Mouse (Mus musculus) embryonic facial prominence, embryonic 10.5 days (tissue): ENCODE data around the gene Bpi. TPM values are rescaled to one million over a fixed set of nuclear protein-coding genes. Genes with fewer than 3 reads are reported as not detected.

Experiments used
- DNase-seq: peaks from one replicate; pipeline ENCODE4 v3.0.0-alpha.2; 2017; ENCODE audit warnings: low spot score
- H3K27ac ChIP-seq: fragments of 300-500 bp; sonication (generic); replicated peaks from 2 replicates; pipeline ENCODE4 v1.5.1; 2016; ENCODE audit warnings: mild to moderate bottlenecking
- H3K27me3 ChIP-seq: fragments of 300-500 bp; sonication (generic); replicated peaks from 2 replicates; pipeline ENCODE4 v1.6.1; 2016; ENCODE audit warnings: low read depth, mild to moderate bottlenecking; ENCODE audit not compliant: poor library complexity, severe bottlenecking
- H3K36me3 ChIP-seq: fragments of 300-500 bp; sonication (generic); replicated peaks from 2 replicates; pipeline ENCODE4 v1.6.1; 2016; ENCODE audit warnings: mild to moderate bottlenecking, moderate library complexity
- H3K4me1 ChIP-seq: fragments of 300-500 bp; sonication (generic); 2 replicates; pipeline ENCODE4 v1.6.1; 2016
- H3K4me3 ChIP-seq: fragments of 300-500 bp; sonication (generic); 2 replicates; pipeline ENCODE4 v1.5.1; 2016; ENCODE audit warnings: mild to moderate bottlenecking, moderate library complexity
- H3K9me3 ChIP-seq: fragments of 300-500 bp; sonication (generic); 2 replicates; pipeline ENCODE4 v1.6.1; 2016; ENCODE audit warnings: mild to moderate bottlenecking
- WGBS: fragments of 180-500 bp; shearing (Covaris S2); methylation state at CpG from one replicate; pipeline ENCODE4 v1.1.7; 2016; 5-methylcytosine and 5-hydroxymethylcytosine counted together
- polyA plus RNA-seq: library from polyadenylated mRNA; unstranded; fragments of >200 nt; fragmentation: Nextera tagmentation; extraction: Ambion mirVana; gene quantifications from 2 replicates; pipeline ENCODE4 v1.2.1, GENCODE M21; 2016

Bpi gene
- polyA plus RNA-seq = not detected in 2 replicates

DNA sequence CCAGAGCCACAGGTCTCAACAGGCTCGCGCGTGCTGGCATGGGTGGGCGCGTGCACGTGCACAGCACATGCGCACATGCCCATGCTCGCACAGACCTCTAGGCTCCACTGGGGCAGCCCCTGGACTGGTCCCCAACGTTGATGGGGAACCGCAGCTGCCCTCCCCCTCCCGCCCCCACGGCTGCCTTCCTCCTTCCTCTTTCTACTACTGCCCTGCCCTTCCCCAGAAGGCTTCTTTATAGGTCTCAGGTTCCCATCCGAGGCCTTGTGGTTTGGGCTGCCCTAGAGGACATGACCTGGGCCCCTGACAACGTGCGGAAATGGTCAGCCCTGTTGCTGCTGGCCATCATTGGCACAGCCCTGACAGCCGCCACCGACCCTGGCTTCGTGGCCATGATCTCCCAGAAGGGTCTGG lies at the start of gene Bpi:
TSS of gene Bpi (plus strand) at position 90 of the 414 bp plus-strand sequence.
- Histone ChIP-seq H3K36me3 (no peaks in the 10 kb centered on the region), H3K27ac (peak within 1 kb of the TSS; percentile 52), H3K27me3 (peaks cover 17% of the 10 kb centered on the region), H3K4me1 (peaks cover 30% of the 10 kb centered on the region), H3K4me3 (0 out of 2 replicates have a peak within 1 kb of the TSS, but pooled peaks have one; percentile 11), H3K9me3 (no peaks in the 10 kb centered on the region)
- peak; percentile 46 for DNase-seq
- 61% methylated on average over 18 of the region's 18 CpGs for WGBS

DNA sequence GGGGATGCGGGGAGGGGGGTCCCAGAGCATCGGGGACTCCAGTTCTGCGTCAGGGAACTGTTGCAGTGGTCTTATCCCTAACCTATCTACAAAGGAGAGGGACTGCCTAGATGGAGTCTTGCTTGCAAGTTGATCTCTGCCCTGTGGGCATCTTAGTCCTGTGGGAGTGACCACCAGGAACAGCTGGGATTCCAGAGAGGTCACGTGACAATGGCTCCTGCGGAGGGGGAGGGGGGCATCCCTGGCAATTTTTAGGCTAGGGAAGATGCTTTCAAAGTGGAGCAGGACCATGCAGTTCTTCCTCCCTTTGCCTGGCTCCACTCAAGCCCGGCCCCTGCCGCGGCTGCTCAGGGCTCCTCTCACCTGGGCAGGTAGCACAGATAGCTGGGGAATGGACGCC lies 48.1 kb upstream of the Bpi start:
- peaks cover 29% of the 10 kb centered on the region for H3K4me1 ChIP-seq
- peak; percentile 62 for DNase-seq
- peak overlapping the region; percentile 20; the same call in 1 of the 2 replicates for H3K27ac ChIP-seq
- WGBS = 41% methylated on average over 9 of the region's 9 CpGs
- H3K9me3 ChIP-seq = no peaks in the 10 kb centered on the region
- peaks cover 6% of the 10 kb centered on the region; the same call in 1 of the 2 replicates for H3K27me3 ChIP-seq
- H3K4me3 ChIP-seq = peak overlapping the region; percentile 4; the same call in 1 of the 2 replicates
- H3K36me3 ChIP-seq = no peaks in the 10 kb centered on the region

DNA sequence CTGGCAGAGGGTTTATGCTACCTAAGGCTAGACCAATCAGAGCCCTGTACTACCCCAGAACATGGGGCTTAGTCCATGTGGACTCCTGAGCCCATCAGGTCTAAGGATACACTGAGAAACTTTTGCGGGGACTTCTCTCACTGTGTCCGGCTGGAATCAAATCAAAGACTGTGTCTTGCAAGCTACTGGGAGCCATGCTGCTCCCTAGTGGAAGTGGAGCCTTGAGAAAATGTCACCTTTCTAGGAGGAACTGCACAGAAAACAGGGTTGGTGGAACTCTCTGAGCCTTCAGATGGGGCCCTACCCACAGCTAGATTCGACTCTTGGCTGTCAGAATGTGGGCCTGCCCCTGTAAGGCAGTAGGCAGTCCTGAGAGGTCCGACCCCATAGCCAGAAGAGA lies 47.4 kb upstream of the Bpi start:
- H3K4me3 ChIP-seq = peak overlapping the region; percentile 31; the same call in 1 of the 2 replicates
- no peaks in the 10 kb centered on the region for H3K36me3 ChIP-seq
- H3K27me3 ChIP-seq = peaks cover 6% of the 10 kb centered on the region; the same call in 1 of the 2 replicates
- peaks cover 35% of the 10 kb centered on the region for H3K4me1 ChIP-seq
- no peak for DNase-seq
- H3K9me3 ChIP-seq = no peaks in the 10 kb centered on the region
- 49% methylated on average over 4 of the region's 4 CpGs for WGBS
- H3K27ac ChIP-seq = no peak overlapping the region; the same call in 1 of the 2 replicates

DNA sequence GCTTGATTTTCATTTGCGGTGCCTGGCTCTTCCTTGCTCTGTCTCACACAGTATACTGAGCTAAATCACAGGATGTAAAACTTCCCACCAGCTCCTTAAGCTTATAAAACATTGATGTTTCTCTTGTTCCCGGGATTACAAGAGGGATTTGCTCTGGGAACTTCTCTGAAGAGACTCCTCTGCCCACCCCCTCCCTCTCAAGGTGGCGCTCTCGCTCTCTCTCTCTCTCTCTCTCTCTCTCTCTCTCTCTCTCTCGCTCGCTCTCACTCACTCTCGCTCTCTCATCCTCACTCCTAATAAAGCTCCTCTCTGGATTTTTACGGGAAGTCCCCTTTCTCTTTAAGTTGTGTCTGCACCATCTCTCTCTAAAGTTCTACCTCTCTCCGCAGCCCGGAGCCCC lies 46.9 kb upstream of the Bpi start:
- H3K27ac ChIP-seq = no peak overlapping the region; the same call in 1 of the 2 replicates
- WGBS = 27% methylated on average over 10 of the region's 10 CpGs
- H3K36me3 ChIP-seq = no peaks in the 10 kb centered on the region
- DNase-seq = peak; percentile 37
- peaks cover 6% of the 10 kb centered on the region; the same call in 1 of the 2 replicates for H3K27me3 ChIP-seq
- H3K4me1 ChIP-seq = peaks cover 38% of the 10 kb centered on the region
- peak overlapping the region; percentile 31 for H3K4me3 ChIP-seq
- H3K9me3 ChIP-seq = no peaks in the 10 kb centered on the region

DNA sequence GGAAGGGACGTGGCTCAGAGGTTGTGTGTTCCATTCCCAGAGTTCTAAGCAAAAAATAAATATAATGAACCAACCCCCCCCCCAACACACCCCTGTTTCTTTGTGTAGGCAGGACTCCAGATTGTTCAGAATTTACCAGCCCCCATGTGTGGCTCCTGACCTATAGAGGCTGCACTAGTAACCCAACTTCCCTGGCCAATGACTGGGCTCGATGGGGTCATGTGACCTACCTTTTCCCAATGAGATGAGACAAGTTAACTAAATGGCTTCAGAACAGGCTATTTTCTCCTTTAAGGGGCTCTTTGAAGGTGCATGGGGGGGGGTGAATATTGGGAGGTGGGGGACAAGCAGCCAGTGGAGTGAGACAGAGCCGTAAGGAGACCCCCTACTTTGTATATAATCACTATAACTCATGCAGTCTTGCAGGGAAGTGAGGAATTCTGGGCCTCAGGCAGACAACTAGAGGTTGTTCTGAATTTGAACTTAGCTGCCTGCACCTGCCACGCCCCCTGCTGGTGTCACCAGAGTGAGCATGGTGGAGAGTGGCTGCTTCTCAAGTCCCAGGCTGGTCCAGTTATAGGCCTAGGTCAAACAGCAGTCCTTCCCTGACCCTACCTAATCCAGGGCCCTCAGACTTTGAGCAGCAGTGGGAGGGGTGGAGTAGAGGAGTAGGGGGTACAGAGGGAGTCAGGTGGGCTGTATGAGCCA lies 46.0 kb upstream of the Bpi start:
- Histone ChIP-seq H3K9me3 (no peaks in the 10 kb centered on the region), H3K4me3 (peak overlapping the region; percentile 31), H3K27ac (no peak overlapping the region; the same call in 1 of the 2 replicates), H3K36me3 (0 out of 2 replicates have a peak, but pooled peaks cover 3% of the 10 kb centered on the region), H3K27me3 (peaks cover 6% of the 10 kb centered on the region; the same call in 1 of the 2 replicates), H3K4me1 (peaks cover 38% of the 10 kb centered on the region)
- WGBS = 69% methylated on average over 4 of the region's 4 CpGs
- peak; percentile 42 for DNase-seq

DNA sequence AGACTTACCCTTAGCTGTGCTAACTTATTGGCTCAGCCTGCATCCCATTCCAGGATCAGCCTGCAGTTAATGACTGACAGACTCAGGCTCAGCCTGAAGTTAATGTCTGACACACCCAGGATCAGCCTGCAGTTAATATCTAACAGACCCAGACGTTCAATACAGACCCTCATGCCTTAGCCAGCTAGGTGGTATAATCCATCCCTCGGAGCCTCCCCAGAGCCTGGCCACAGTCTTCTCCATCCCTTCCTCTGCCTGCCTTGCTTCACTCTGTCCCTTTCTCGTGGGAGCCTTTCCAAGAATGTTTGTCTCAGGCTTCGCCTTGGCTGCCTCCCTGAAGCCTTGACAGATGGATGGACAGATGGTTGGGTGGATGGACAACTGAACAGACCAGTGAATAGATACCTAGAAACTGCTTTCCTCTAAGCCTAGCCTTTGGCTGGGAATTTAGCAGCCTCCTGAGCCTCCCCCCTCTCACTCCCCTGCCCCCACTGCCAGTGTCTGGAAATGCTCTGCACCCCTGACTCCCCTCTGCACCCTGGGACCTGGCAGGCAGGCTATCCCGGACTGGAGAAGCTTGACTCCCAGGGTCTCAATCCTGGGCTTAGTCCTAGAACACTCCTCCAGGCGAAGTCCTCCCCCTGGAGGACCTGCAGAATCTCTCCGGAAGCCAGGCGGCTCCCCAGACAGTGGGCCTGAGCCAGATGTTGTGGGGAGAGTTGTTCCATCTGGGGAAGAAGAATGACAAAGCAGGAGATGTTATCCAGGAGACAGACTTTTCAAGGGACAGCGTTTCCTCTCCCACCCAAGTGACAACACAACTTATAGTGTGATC lies 42.4 kb upstream of the Bpi start:
- peaks cover 23% of the 10 kb centered on the region for H3K4me1 ChIP-seq
- no peak overlapping the region for H3K27ac ChIP-seq
- DNase-seq = no peak
- no peak overlapping the region for H3K4me3 ChIP-seq
- 63% methylated on average over 9 of the region's 9 CpGs for WGBS
- H3K9me3 ChIP-seq = no peaks in the 10 kb centered on the region
- 0 out of 2 replicates have a peak, but pooled peaks cover 3% of the 10 kb centered on the region for H3K36me3 ChIP-seq
- H3K27me3 ChIP-seq = no peaks in the 10 kb centered on the region

DNA sequence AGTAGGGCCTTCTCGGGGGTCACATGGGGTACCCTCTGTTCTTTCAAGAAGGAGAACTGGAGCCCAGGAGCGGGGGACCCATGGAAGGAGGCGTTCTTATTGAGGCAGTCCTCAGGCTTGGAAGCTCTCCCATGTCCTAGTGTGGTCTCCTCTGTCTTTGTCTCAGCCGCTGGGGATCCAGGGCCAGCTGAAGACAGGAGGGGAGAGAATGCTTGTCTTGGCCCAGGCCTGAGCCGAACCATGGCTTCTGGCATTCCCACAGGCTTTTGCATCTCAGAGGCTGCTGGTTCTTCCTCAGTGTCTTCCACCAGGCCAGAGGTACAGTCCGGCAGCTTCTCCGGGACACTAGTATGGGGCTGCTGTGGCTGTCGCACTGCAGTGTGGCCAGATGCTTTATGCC lies 41.4 kb upstream of the Bpi start:
- Histone ChIP-seq H3K4me3 (no peak overlapping the region), H3K27me3 (no peaks in the 10 kb centered on the region), H3K4me1 (peaks cover 13% of the 10 kb centered on the region), H3K27ac (no peak overlapping the region), H3K9me3 (no peaks in the 10 kb centered on the region), H3K36me3 (0 out of 2 replicates have a peak, but pooled peaks cover 3% of the 10 kb centered on the region)
- DNase-seq = no peak
- 86% methylated on average over 8 of the region's 8 CpGs for WGBS

DNA sequence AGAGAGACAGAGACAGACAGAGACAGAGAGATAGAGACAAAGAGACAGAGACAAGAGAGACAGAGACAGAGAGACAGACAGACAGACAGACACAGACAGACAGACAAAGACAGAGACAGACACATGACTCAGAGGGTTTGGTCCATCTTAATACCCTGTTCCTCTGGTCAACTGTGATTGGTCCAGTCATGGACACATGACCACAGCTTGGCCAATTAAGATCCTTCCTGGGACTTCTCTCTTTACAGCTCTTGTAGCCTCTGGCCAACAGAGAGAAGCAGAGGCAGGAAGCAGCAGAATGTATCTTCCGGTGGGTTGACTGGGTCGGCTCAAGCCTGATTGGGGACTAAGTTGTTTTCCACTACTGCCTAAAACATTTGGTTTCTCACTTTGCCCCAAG lies 38.3 kb upstream of the Bpi start:
- DNase-seq = no peak
- no peak overlapping the region for H3K27ac ChIP-seq
- peaks cover 14% of the 10 kb centered on the region for H3K4me1 ChIP-seq
- H3K9me3 ChIP-seq = no peaks in the 10 kb centered on the region
- no peaks in the 10 kb centered on the region for H3K27me3 ChIP-seq
- 89% methylated on average over 2 of the region's 2 CpGs for WGBS
- H3K4me3 ChIP-seq = no peak overlapping the region
- 0 out of 2 replicates have a peak, but pooled peaks cover 3% of the 10 kb centered on the region for H3K36me3 ChIP-seq

DNA sequence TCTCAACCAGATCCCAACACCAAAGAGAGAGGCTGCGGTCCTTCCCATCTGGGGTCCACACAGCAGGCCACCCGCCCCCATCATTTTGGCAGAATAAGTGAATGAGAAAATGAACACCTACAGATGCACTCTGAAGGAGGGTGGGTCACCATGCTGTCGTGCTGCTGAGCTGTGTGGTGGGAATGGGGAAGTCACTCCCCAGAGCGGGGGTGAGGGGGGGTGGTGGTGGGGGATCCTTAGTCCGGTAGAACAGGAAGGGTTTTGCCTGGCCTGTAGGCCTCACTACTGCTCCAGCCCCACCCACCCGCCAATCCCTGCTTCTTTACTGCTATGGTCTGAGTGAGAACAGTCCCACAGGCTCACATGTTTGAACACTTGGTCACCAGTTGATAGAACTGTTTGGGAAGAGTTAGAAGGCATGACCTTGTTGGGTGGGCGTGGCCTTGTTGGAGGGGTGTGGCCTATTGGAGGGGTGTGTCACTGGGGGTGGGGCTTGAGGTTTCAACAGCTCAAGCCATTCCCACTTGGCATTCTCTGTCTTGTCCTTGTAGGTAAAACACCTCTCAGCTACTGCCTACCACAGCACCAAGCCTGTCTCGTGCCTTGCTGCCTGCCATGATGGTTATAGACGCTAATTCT lies 36.3 kb upstream of the Bpi start:
- Histone ChIP-seq H3K36me3 (0 out of 2 replicates have a peak, but pooled peaks cover under 1% of the 10 kb centered on the region), H3K4me1 (peaks cover 4% of the 10 kb centered on the region; the same call in 1 of the 2 replicates), H3K9me3 (no peaks in the 10 kb centered on the region), H3K27ac (no peak overlapping the region), H3K4me3 (no peak overlapping the region), H3K27me3 (0 out of 2 replicates have a peak, but pooled peaks cover 3% of the 10 kb centered on the region)
- no peak for DNase-seq
- 85% methylated on average over 9 of the region's 9 CpGs for WGBS

DNA sequence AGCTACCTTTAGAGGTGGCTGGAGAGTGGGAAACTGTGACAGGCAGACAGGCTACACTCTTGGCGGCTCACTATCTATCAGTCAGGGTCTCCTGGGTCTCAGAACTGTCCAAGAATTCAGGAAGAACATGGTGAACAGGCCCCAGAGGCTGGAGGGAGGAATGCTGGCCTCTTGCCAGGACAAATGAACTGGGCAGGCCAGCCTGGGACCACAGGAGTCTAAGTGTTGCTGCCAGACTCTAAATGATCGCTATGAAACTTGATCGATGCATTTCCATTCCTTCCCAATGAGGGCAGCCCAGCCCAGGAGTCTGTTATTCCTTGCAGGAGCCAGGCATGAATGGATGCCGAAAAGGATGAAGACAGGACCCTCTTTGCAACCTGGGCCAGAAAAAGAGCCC lies 35.2 kb upstream of the Bpi start:
- Histone ChIP-seq H3K4me1 (peaks cover 4% of the 10 kb centered on the region; the same call in 1 of the 2 replicates), H3K36me3 (no peaks in the 10 kb centered on the region), H3K27me3 (peaks cover 12% of the 10 kb centered on the region), H3K4me3 (no peak overlapping the region), H3K9me3 (no peaks in the 10 kb centered on the region), H3K27ac (no peak overlapping the region)
- 77% methylated on average over 4 of the region's 4 CpGs for WGBS
- no peak for DNase-seq

DNA sequence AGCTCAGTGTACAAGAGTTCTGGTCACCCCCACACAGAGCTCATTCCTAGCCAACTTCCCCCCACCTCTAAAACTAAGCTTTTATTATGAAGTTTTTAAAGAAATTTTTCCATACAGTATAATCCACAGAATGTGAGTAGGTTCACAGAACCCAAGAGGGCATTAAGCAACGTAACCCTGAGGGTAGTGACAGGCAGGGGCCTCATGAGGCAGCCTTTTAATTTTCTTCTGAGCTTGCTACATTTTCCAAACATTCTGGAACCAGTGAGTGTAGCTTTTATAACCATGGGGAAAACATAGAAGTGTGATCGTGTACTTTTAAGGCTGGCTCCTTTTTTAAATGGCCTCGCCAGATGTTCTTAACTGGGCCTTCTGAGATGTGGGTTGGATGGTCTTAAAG lies 34.4 kb upstream of the Bpi start:
- WGBS = 80% methylated on average over 3 of the region's 3 CpGs
- H3K4me1 ChIP-seq = peaks cover 10% of the 10 kb centered on the region
- peaks cover 20% of the 10 kb centered on the region for H3K27me3 ChIP-seq
- no peak for DNase-seq
- H3K9me3 ChIP-seq = no peaks in the 10 kb centered on the region
- H3K27ac ChIP-seq = no peak overlapping the region
- no peaks in the 10 kb centered on the region for H3K36me3 ChIP-seq
- H3K4me3 ChIP-seq = no peak overlapping the region

DNA sequence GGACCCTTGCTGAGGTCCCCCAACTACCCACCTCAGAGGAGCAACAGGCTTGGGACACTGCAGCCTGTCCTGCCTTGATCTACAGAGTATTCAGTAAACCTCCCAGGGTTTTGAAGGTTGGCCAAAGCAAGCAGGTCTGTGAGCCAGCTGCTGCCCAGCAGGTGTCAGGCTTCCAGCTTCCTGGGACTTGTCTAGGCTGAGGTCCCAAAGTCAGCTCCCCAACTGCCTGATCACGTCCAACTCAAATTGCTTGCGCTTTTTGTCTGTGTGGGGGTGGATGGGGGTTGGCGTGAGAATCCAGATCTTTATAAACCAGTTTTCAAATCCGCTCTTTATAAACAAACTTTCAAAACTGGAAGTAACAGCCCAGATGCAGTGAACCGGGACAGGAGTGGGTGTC lies 32.6 kb upstream of the Bpi start:
- Histone ChIP-seq H3K36me3 (no peaks in the 10 kb centered on the region), H3K4me1 (peaks cover 24% of the 10 kb centered on the region), H3K27me3 (peaks cover 36% of the 10 kb centered on the region), H3K4me3 (no peak overlapping the region), H3K9me3 (no peaks in the 10 kb centered on the region), H3K27ac (no peak overlapping the region)
- 78% methylated on average over 5 of the region's 5 CpGs for WGBS
- DNase-seq = no peak
